Mouse (Mus musculus) ovary, postnatal 10 days (tissue): ENCODE results near the gene Nrarp.
A peak's percentile ranks its signal among the peaks of the same experiment; 100 is the strongest.

Experiments used
- DNase-seq: peaks from one replicate; pipeline ENCODE4 v3.0.0; 2022; ENCODE audit warnings: low spot score

Nrarp gene

DNA sequence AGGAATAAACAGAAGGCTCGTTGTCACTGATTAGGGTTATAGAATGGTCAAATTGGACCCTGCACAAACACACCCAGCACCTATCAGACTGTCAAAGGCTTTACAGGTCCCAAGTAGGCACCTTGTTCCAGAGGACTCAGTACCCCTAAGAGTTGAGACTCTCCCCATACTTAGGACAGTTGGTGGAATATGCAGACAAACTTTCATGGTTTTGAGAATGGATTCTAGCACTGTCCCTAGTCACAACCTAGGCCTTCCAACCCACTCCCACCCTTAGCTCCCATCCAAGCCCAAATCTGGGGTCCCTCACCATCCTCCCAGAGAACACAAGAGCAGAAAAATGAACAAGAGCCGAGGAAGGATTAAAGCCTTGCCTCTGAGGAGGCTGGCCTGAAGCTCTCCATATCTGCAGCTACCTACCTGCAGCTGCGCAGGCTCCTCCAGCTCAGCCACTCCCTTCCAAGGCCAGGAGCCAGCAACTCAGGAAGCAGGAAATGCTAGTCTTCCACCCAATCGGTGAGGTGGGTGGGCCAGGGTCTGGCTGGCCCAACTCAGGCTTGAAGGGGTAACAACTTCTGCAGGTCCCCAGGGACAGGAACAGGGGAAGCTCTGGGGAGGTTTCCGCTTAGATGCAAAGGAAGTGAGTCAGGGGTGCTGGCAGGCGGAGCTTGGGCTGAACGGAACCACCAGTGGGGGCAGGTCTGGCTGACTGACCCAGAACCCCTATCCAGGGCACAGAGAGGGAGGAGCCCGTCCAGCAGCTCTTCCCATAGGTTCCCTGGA is 15.8 kb downstream of the Nrarp start, which contains the start of gene Tor4a:
Gene Tor4a (minus strand): TSS at position 715 of the 783 bp plus-strand sequence.
- peak; percentile 60 for DNase-seq

DNA sequence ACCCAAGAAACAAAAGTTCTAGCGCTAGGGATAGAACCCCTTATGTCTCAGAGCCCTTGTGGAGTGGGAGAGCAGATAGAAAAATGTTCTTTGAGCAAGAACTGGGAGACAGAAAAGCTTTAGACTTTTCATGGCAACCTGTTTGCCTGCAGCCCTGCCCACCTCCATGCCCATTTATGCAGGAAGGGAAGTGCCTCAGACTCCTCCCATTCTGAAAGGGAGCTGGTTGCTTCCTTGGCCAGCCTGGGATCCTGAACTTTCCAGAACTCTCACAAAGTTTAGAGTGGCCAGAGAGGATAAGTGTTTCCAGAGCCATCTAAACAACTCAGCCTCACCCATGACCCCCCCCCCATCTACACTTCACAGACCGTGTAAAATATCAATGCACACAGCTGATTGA is 16.6 kb downstream of the Nrarp start:
- no peak for DNase-seq

DNA sequence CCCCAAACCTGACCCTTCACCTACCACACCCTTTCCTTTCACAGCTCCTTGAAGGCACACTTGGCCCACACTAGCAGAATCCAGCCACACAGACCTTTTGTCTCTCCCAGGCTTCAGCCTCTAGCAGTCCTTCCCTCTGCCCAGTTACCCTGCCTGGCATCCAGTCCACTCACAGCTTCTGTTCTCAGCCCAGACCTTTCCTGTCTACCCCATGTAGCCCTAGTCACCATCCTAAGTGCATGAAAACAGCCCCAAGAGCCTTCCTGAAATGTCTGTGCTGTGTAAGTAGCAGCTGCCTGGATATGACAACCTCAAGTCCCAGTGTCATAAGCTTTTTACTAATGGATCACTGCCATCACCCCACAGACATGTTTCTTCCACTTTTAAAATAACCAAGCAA is 17.4 kb downstream of the Nrarp start:
- no peak for DNase-seq

DNA sequence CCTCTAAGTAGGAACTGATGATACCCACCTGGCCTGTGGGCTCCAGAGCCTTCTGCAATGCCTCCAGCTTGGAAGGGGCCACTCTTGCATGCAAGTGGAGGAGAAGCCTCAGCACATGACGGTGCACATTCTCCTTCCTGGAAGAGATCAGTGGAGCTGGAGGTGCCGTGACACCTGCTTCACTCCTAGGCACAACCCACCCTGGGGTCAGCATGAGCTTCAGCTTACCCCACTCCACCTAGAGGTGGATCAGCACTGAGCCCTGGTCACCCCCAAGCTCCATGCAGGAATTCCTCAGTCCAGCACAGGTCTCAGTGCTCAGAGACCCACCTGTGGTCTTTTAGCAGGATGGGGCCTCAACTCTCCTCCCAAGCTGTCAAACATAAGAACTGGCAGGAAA is 20.1 kb downstream of the Nrarp start:
- no peak for DNase-seq

DNA sequence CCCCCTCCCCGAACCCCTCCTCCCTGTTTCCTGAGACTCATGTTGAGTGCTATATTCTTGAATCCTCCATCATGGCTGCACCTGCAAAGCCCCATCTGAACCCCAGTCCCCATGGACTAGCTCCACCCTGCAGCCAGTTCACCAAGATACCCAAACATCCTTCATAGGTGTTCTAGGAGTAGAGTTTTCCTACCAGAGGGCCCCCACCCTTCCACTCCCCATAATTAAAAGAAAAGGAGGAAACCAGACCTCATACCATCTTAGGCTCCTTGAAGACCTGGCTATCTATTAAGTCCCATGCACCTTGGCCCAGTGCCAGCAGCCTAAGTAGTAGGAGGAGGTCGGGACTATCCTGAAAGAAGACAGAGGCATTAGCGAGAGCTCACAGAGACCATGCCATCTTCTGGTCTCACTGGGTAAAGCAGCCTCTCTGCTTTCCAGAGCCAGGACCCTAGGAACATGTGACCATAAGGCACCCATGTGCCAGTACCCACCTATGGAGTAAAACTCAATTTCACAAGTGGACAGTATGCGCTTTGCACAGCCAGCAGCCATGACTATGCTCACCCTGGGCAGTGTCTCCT is 23.2 kb downstream of the Nrarp start:
- no peak for DNase-seq

DNA sequence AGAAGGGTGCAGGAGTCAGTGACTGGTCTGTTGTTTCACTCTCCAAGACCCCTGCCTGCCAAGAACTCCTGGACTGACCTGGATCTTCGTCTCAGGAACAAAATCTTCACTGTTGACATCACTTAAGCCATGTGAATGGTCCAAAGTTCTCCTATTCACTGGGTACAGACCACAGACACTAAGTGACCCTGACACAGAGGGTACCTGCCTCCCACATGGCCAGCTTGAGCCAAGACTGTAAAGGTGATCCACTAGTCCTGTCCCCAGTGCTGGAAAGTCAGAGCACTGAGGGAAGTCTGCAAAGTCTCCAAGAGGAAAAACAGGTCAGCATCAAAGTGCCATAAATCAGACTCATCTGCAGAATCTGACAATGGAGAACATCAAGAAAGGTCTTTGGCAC is 27.0 kb downstream of the Nrarp start:
- no peak for DNase-seq

DNA sequence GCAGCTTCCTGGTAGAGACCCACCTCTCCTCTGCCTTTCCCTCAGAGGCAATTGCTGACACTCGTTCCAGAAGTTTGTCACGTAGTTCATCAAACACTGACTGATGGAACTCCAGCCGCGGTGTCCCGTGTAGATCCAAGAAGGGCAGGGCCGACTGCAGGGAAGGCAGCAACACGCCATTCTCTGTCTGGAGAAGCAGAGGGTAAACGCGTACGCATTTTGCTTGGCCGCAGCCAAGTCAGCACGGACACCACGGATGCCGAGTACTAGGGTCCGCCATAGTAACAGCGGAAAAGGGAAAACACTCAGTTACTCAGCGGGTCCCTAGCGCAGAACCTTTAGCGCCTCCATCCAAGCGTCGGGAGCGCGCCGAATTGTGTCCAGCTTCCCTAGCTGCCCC is 30.1 kb downstream of the Nrarp start:
- no peak for DNase-seq

DNA sequence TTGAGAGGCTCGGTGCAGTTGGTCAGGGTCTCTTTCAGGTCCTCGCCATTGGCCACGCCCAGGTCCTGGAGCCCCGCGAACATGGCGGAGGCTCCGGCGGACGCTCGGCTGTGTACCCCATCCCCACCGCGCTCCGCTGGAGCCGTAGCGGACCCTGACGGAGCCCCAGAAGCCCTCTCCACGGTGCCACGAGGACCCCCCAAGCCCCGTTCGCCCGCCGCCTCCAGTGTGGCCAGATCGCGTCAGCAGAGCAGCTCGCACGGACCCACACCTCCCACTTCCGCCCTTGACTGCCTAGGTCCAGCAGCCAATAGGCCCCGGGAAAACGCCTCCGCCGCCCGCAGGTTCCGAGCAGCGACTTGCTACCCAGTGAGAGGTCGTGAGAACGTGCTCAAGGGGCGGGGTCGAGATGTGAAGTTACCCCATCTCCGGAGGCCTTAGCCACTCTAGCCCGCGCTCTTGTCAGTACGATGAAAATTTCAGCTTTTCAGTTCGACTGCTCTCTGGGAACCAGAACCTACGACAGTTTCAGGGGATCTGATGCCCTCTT is 30.6 kb downstream of the Nrarp start, which contains the start of gene Nelfb:
Gene Nelfb (minus strand): TSS at position 369 of the 550 bp plus-strand sequence.
- peak; percentile 90 for DNase-seq

DNA sequence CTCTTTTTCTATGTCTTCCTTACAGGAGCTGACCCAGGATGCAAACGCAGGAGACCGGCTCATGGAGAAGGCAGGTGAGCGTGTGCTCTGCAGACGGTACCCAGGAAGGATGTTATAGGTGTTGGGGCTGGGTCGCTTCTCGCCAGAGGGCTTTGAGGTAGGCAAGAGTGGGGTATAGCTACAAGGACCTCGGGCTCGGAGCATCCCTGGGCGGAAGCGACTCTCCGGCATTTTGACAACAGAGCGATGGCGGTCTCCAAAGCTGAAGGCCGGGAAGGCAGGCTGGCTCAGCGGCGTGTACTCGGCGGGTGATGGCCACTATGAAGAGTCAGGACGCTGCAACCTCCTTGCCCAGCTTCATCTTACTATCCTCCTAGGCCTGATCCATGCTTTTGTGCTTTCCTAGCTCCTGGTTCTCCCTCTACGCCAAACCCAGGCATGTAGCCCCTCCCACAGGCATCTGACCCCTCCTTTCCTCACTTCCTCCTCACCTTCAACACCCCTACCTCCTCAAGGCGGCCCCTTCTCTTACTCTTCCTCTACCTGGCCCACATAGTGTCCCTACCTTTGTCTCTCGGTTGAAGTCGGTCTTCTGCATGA is 32.8 kb downstream of the Nrarp start:
- DNase-seq: no peak

DNA sequence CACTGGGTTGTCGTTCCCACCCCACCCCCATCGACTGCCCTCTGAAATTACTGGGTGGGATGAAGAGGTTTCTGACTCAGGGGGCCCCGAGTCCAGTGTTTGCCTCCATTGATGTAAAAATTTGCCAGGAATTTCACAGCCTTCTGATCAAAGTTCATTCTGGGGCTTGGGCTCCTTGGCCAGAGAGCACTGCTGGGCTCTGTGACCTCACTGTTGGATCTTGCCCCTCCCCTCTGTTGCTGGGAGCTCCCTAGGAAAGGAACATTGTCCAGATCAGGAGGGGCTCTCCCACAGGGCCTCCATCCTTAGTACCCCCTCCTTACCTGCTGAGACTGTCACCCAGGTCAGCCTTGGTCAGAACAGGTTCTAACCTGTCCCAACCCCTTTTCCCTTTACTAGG is 33.9 kb downstream of the Nrarp start, which contains the start of gene Stpg3:
Gene Stpg3 (minus strand): TSS at position 194 of the 400 bp plus-strand sequence.
- DNase-seq: no peak

DNA sequence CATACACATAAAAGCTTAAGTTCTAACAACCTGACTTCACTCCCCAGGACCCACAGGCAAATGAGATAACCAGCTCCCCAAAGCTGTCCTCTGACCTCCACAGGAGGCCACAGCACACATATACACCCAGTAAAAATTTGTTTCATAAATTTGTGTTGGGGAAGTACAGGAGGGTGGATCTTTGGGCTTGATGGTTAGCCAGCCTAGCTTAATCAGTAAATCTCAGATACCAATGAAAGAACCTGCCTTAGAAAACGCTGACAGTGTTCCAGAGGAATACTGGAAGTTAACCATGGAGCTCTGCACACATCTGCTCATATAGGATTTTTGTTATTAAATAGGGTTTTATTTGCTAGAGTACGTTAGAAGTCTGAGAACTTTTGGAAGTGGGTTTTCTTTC is 37.1 kb downstream of the Nrarp start:
- DNase-seq: no peak

DNA sequence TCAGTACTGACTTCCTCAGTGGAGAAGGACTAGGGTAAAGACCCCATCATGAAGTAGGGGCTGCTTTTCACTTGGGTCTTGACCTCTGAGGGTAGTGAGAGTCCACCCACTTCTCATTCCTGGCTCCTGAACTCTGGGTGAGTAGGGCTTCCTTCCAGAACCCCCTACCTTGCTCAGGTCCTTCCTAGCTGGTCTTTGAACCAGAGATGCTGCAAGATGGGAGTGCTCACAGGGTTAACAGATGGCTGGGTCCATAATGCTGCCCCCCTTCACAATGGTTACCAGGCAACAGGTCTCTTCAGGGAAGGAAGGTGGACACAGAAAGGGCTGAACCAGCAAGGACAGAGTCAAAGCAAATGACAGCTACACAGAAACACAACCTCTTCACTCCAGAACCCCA is 37.9 kb downstream of the Nrarp start, which contains the start of gene Fam166a:
Gene Fam166a (plus strand): TSS at position 301 of the 400 bp plus-strand sequence.
- DNase-seq: no peak

DNA sequence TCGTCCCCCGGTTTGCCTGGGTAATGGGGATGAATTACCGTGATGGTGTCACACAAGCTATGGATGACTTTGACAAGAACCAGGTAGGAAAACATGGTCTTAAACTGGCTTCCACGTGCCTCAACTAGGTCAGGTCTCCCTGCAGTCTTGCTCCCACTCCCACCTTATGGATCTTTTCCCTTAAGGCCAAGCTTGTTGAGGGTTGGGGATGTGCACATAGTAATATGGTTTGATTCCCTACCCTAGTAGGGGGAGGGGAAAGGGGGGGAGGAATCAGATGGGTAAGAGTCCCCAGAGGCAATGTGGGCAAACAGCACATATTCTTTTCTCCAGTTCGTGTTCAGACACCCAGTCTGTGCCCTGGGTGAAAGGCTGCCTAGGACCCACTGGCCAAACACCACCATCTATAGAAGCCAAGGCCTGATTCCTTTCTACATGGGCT is 40.8 kb downstream of the Nrarp start:
- no peak for DNase-seq

DNA sequence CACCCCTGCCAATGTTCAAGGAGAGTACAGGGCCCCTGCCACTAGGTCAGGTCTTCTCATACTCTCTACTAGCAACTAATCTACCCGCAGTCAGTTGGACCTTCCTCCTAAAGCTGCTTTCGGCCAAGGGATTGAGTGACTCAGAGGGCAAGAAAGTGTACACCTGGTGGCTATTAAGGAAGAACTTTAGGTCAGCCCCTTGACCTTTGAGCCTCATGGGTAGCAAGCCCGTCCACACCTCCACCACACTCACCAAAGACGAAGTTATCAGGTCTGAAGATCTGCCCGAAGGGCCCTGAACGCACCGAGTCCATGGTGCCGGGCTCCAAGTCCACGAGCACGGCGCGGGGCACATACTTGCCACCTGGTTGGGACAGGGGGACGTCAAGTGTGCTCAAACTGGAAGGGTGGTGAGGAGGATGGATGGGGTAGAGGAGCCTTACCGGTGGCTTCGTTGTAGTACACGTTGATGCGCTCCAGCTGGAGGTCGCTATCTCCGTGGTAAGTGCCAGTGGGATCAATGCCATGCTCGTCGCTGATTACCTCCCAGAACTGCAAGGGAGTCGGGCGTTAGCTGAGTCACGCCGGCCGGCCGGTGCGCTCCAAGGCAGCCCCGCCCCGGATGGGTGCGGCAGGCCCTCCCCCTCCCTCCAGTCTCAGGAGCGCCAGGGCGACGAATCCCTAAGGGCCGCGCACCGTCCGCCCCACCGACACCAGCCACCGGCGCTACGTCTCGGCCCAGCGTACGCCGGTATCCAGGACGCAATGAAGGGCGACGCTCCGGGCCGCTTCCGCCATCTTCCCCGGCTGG is 43.3 kb downstream of the Nrarp start:
- DNase-seq: peak; percentile 30

DNA sequence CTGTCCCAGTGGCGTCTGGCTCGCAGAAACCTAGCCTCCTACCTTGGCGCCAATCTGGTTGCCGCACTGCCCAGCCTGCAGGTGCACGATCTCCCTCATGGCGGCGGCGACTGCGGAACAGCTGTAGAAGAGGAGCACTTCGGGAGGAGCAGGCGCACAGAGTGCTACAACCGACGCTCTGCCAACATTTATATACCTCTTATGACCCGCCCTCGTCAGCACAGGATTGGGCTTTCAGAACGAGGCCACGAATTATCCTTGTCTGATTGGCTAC is 43.9 kb downstream of the Nrarp start, which contains the start of gene Tubb4b:
Gene Tubb4b (minus strand): TSS at position 211 of the 274 bp plus-strand sequence.
- no peak for DNase-seq

DNA sequence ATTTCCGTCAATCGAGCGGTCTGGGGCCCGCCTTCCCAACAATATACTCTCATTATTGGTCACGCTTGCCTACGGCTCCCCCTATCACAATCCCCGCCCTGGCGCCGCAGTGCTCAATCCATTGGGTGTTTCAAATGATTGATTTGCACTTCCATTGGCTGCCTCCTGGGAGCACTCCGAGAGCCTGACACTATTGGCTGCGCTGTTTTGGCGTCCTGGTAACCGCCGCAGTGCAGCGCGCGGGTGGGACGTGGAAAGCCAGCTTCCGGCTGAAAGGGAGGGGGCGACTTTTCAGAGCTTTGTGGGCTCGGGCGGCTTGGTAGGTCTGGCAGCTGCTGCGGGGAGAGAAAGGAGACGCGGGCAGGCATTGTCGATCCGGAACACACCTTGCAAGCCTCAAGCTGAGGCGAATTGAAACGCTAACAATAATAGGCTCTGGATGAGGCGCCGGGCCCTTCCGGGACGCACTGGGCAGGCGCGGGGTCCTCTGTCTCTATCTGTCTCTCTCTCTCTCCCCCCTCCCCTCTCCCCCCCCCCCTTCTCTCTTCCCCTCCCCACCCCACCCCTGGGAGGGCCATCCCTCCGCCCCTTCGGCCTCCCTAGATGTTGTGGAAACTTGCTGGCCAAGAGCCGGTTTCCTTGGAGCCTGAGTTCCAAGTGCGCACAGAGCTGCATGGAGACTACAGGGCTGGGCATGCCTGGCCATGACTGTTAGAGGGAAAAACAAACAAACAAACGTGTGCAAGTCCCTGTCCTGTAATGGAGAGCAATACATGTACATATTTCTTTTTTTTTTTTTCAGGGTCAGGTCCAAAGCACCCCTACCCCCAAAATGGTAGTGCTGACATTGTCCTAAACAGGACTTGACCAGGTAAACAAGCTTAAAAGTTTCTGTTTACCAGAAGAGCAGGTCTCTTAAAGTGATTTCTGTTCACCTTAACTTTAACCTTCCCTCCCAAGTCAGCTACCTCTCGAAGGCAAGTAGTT is 44.5 kb downstream of the Nrarp start:
- peak; percentile 87 for DNase-seq

DNA sequence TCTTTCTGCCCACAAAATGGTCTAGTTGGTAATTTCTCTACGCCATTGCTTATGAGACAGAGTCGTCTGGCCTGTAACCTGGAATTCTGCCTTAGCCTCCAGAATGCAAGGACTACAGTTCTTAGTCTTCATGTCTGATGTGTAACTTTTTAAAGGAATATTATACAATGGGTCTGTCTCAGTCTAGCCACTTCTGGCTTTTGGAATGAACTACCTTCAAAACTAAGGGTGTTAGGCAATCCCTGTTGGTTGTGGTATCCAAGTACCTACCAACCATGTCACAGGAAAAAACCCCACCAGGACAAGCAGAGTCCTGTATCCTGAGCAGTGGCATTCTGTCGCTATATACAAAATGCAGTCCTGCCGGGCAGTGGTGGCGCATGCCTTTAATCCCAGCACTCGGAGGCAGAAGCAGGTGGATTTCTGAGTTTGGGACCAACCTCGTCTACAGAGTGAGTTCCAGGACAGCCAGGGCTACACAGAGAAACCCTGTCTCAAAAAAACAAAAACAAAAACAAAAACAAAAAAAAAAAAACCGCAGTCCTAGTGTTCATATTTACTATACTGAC is 45.3 kb downstream of the Nrarp start:
- DNase-seq: no peak

DNA sequence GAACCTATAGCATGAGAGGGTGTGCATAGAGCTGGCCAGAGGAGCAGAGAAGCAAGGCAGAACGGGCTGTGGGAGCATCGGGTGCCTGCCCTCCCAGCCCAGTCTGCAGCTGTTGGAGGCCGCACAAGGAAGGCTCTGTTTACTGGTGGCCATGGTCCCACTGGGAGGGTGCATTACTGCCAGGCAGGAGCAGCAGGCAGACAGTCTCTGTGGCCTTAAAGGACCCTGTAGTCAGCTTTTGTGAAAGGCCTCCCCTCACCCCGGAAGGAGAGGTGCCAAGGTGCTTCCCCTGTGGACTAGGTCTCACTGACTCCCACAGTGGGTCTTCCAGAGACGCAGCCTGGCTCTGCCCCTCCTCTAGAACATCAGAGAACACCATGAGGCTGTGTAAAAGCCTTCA is 46.3 kb downstream of the Nrarp start:
- DNase-seq: no peak

DNA sequence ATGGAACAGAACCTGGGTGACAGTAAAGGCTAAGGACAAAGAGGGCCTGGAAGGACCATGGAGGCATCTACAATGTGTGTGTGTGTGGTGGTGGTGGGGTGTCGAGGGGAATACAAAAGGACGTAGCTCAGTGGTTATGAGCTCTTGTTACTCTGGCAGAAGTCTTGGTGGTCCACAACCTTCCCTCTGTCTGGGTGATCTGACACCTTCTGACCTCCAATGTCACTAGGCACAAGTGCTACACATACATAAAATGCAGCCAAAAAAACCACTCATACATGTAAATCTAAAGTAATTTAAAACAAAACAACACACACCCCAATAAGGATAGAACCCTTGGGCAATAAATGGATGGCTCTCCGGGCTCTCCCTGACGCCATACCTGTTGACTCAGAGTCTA is 46.8 kb downstream of the Nrarp start:
- DNase-seq: no peak

DNA sequence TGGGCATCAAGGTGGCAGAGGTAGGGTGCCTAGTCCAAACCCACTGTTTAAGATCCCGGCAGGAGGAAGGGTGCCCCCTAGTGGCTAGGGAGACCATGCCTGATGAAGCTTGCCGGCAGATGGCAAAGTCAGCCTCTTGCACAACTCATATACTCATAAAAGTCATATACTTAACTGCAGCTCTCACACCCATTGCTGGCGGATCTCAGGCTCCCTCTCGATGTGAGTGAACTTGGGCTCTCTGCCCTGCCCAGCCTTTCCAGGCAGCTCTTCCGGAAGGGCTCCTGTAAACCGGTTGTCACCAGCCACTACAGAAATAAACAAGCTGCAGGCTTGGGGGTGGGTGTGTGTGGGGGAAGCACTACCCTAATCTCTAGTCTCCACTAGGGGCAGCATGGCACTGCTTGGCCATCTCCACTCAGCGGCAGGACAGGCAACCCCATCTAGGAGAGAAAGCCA is 47.9 kb downstream of the Nrarp start:
- peak; percentile 57 for DNase-seq
